Mouse (Mus musculus): ENCODE measurements around the gene Cyp2w1. TPM values are rescaled to one million over a fixed set of nuclear protein-coding genes. Genes with fewer than 3 reads are reported as not detected.
A peak's percentile ranks its signal among the peaks of the same experiment; 100 is the strongest.

Cyp2w1 gene
- polyA plus RNA-seq, 1 experiment from 2014 or later: 0.41 TPM

GRCm38 (mm10) chr5:139371118-139371517 lies 18.7 kb downstream of the Cyp2w1 start:
- WGBS: 61% methylated on average over 5 of the region's 5 CpGs
- no peaks in the 10 kb centered on the region; the same call in 1 of the 2 replicates for H3K27me3 ChIP-seq
- no peak for ATAC-seq (ENCODE audit: low FRiP score)
- H3K9me3 ChIP-seq (replicated peaks): no peaks in the 10 kb centered on the region
- H3K4me2 ChIP-seq (replicated peaks): peak overlapping the region; percentile 81; the same call in 1 of the 2 replicates
- H3K36me3 ChIP-seq: no peaks in the 10 kb centered on the region
- 0 out of 2 replicates have a peak overlapping the region, but pooled peaks have one; percentile 29 for H3K9ac ChIP-seq
- H3K4me1 ChIP-seq: peaks cover 26% of the 10 kb centered on the region
- peak overlapping the region; percentile 65; the same call in 1 of the 2 replicates for H3K4me3 ChIP-seq
- no peak overlapping the region for H3K27ac ChIP-seq

GRCm38 (mm10) chr5:139371631-139372401 lies 19.4 kb downstream of the Cyp2w1 start:
- 1% methylated on average over 39 of the region's 39 CpGs for WGBS

GRCm38 (mm10) chr5:139373126-139373525 lies 20.7 kb downstream of the Cyp2w1 start:
- H3K4me3 ChIP-seq: no peak overlapping the region
- H3K9ac ChIP-seq: no peak overlapping the region
- H3K4me2 ChIP-seq (replicated peaks): no peak overlapping the region
- no peaks in the 10 kb centered on the region; the same call in 1 of the 2 replicates for H3K27me3 ChIP-seq
- H3K36me3 ChIP-seq: no peaks in the 10 kb centered on the region
- H3K4me1 ChIP-seq: peaks cover 33% of the 10 kb centered on the region
- no peak overlapping the region for H3K27ac ChIP-seq
- WGBS: 82% methylated on average over 3 of the region's 3 CpGs
- no peaks in the 10 kb centered on the region for H3K9me3 ChIP-seq (replicated peaks)
- no peak for ATAC-seq (ENCODE audit: low FRiP score)

More at GRCm38 (mm10) chr5:139371631-139372401, 19.4 kb downstream of the Cyp2w1 start:
- Histone ChIP-seq H3K36me3 (no peaks in the 10 kb centered on the region), H3K27ac (peak overlapping the region; percentile 76), H3K9me3 (replicated peaks) (no peaks in the 10 kb centered on the region), H3K9ac (peak overlapping the region; percentile 91), H3K4me2 (replicated peaks) (peak overlapping the region; percentile 81), H3K4me1 (peaks cover 26% of the 10 kb centered on the region), H3K4me3 (peak overlapping the region; percentile 65), H3K27me3 (no peaks in the 10 kb centered on the region; the same call in 1 of the 2 replicates)
- peak; percentile 93 for ATAC-seq (ENCODE audit: low FRiP score)

GRCm38 (mm10) chr5:139373889-139374444 lies 21.6 kb downstream of the Cyp2w1 start:
- H3K4me2 ChIP-seq (replicated peaks): no peak overlapping the region
- no peak for ATAC-seq (ENCODE audit: low FRiP score)
- H3K4me1 ChIP-seq: peaks cover 31% of the 10 kb centered on the region
- 81% methylated on average over 6 of the region's 6 CpGs for WGBS
- H3K27me3 ChIP-seq: no peaks in the 10 kb centered on the region; the same call in 1 of the 2 replicates
- no peaks in the 10 kb centered on the region for H3K36me3 ChIP-seq
- H3K4me3 ChIP-seq: no peak overlapping the region
- no peak overlapping the region for H3K9ac ChIP-seq
- no peak overlapping the region for H3K27ac ChIP-seq
- no peaks in the 10 kb centered on the region for H3K9me3 ChIP-seq (replicated peaks)

GRCm38 (mm10) chr5:139374841-139375240 lies 22.4 kb downstream of the Cyp2w1 start:
- 84% methylated on average over 2 of the region's 2 CpGs for WGBS
- Histone ChIP-seq H3K27ac (no peak overlapping the region), H3K4me2 (replicated peaks) (no peak overlapping the region), H3K36me3 (no peaks in the 10 kb centered on the region), H3K4me1 (peaks cover 39% of the 10 kb centered on the region), H3K27me3 (peaks cover 4% of the 10 kb centered on the region; the same call in 1 of the 2 replicates), H3K9me3 (replicated peaks) (no peaks in the 10 kb centered on the region), H3K9ac (no peak overlapping the region), H3K4me3 (no peak overlapping the region)
- ATAC-seq (ENCODE audit: low FRiP score): no peak

- peak within 1 kb of the TSS; percentile 24; the same call in 1 of the 2 replicates for H3K27ac ChIP-seq
- H3K4me3 ChIP-seq: no peak within 1 kb of the TSS
- H3K9ac ChIP-seq: no peak within 1 kb of the TSS
- no peak for ATAC-seq (ENCODE audit: low FRiP score)
- WGBS: 78% methylated on average over 18 of the region's 18 CpGs
- H3K4me1 ChIP-seq: peaks cover 35% of the 10 kb centered on the region
- H3K27me3 ChIP-seq: peaks cover 9% of the 10 kb centered on the region; the same call in 1 of the 2 replicates
- H3K4me2 ChIP-seq (replicated peaks): no peak within 1 kb of the TSS
- H3K36me3 ChIP-seq: no peaks in the 10 kb centered on the region
- H3K9me3 ChIP-seq (replicated peaks): no peaks in the 10 kb centered on the region
Measured at GRCm38 (mm10) chr5:139377468-139378270, 25.3 kb downstream of the Cyp2w1 start, which contains the start of gene Gpr146. Gene Gpr146, plus strand, starts transcription at chr5:139377697.

- ATAC-seq (ENCODE audit: low FRiP score): no peak
- H3K27me3 ChIP-seq: 0 out of 2 replicates have a peak, but pooled peaks cover 9% of the 10 kb centered on the region
- no peak overlapping the region for H3K4me3 ChIP-seq
- no peak overlapping the region; the same call in 1 of the 2 replicates for H3K27ac ChIP-seq
- H3K4me2 ChIP-seq (replicated peaks): no peak overlapping the region
- H3K9ac ChIP-seq: no peak overlapping the region
- WGBS: 87% methylated on average over 7 of the region's 7 CpGs
- H3K36me3 ChIP-seq: no peaks in the 10 kb centered on the region
- H3K4me1 ChIP-seq: peaks cover 39% of the 10 kb centered on the region
- no peaks in the 10 kb centered on the region for H3K9me3 ChIP-seq (replicated peaks)
Measured at GRCm38 (mm10) chr5:139378271-139378556, 25.8 kb downstream of the Cyp2w1 start.

- Histone ChIP-seq H3K4me2 (replicated peaks) (no peak overlapping the region), H3K9ac (no peak overlapping the region), H3K4me3 (no peak overlapping the region), H3K9me3 (replicated peaks) (no peaks in the 10 kb centered on the region), H3K4me1 (peaks cover 41% of the 10 kb centered on the region), H3K36me3 (no peaks in the 10 kb centered on the region), H3K27ac (peak overlapping the region; percentile 24), H3K27me3 (0 out of 2 replicates have a peak, but pooled peaks cover 9% of the 10 kb centered on the region)
- no peak for ATAC-seq (ENCODE audit: low FRiP score)
- 34% methylated on average over 21 of the region's 21 CpGs for WGBS
Measured at GRCm38 (mm10) chr5:139378986-139379629, 26.7 kb downstream of the Cyp2w1 start.

- 0 out of 2 replicates have a peak, but pooled peaks cover 9% of the 10 kb centered on the region for H3K27me3 ChIP-seq
- peak overlapping the region; percentile 61 for H3K4me3 ChIP-seq
- peak overlapping the region; percentile 89 for H3K4me2 ChIP-seq (replicated peaks)
- H3K9ac ChIP-seq: peak overlapping the region; percentile 79; the same call in 1 of the 2 replicates
- H3K36me3 ChIP-seq: no peaks in the 10 kb centered on the region
- H3K9me3 ChIP-seq (replicated peaks): no peaks in the 10 kb centered on the region
- WGBS: 28% methylated on average over 8 of the region's 8 CpGs
- peak; percentile 18 for ATAC-seq (ENCODE audit: low FRiP score)
- H3K4me1 ChIP-seq: peaks cover 46% of the 10 kb centered on the region
- peak overlapping the region; percentile 67 for H3K27ac ChIP-seq
Measured at GRCm38 (mm10) chr5:139379771-139380384, 27.5 kb downstream of the Cyp2w1 start.

GRCm38 (mm10) chr5:139380385-139381248 lies 28.2 kb downstream of the Cyp2w1 start:
- peaks cover 47% of the 10 kb centered on the region for H3K4me1 ChIP-seq
- 2% methylated on average over 73 of the region's 73 CpGs for WGBS

More at GRCm38 (mm10) chr5:139380385-139381248, 28.2 kb downstream of the Cyp2w1 start:
- Histone ChIP-seq H3K4me3 (peak overlapping the region; percentile 61), H3K27ac (peak overlapping the region; percentile 67), H3K9me3 (replicated peaks) (no peaks in the 10 kb centered on the region), H3K9ac (peak overlapping the region; percentile 79), H3K4me2 (replicated peaks) (peak overlapping the region; percentile 89), H3K36me3 (no peaks in the 10 kb centered on the region), H3K27me3 (0 out of 2 replicates have a peak, but pooled peaks cover 9% of the 10 kb centered on the region)
- peak; percentile 65 for ATAC-seq (ENCODE audit: low FRiP score)

Measured in hindbrain, embryonic 12.5 days (tissue).